Mouse (Mus musculus) spleen, adult 12 weeks (tissue): ENCODE data around the gene Tlr2.
"Not testable (repeated sequence)": the region's sequence is repeated elsewhere in the genome, so short reads cannot be mapped to it uniquely, and the experiment has no call there.

ENCODE experiments used
- DNase-seq: peaks from one replicate; pipeline ENCODE4 v3.0.0; 2022; ENCODE audit warnings: low spot score

The Tlr2 gene

GRCm38 (mm10) chr3:83841095-83841850 is at the start of gene Tlr2:
Tlr2 (minus strand) TSS chr3:83841767.
- peak; percentile 23 for DNase-seq

- DNase-seq: no peak
These were observed 43.6 kb upstream of the Tlr2 start for GRCm38 (mm10) chr3:83885163-83885562.

GRCm38 (mm10) chr3:83879261-83880050 is 37.9 kb upstream of the Tlr2 start:
- DNase-seq: not testable (repeated sequence)

GRCm38 (mm10) chr3:83878801-83879200 is 37.2 kb upstream of the Tlr2 start:
- DNase-seq: no peak

GRCm38 (mm10) chr3:83876299-83876698 is 34.7 kb upstream of the Tlr2 start:
- no peak for DNase-seq

- not testable (repeated sequence) for DNase-seq
These were observed 33.5 kb upstream of the Tlr2 start for GRCm38 (mm10) chr3:83875078-83875477.

- DNase-seq: not testable (repeated sequence)
These were observed 31.3 kb upstream of the Tlr2 start for GRCm38 (mm10) chr3:83872853-83873252.

- not testable (repeated sequence) for DNase-seq
These were observed 30.4 kb upstream of the Tlr2 start for GRCm38 (mm10) chr3:83871962-83872361.

- not testable (repeated sequence) for DNase-seq
These were observed 30.0 kb upstream of the Tlr2 start for GRCm38 (mm10) chr3:83871559-83871958.

GRCm38 (mm10) chr3:83869776-83870175 is 28.2 kb upstream of the Tlr2 start:
- DNase-seq: no peak

- not testable (repeated sequence) for DNase-seq
These were observed 25.5 kb upstream of the Tlr2 start for GRCm38 (mm10) chr3:83867026-83867425.

GRCm38 (mm10) chr3:83865216-83865615 is 23.6 kb upstream of the Tlr2 start:
- no peak for DNase-seq

GRCm38 (mm10) chr3:83864064-83864548 is 22.5 kb upstream of the Tlr2 start:
- no peak for DNase-seq

GRCm38 (mm10) chr3:83862956-83863355 is 21.4 kb upstream of the Tlr2 start:
- peak; percentile 22 for DNase-seq

GRCm38 (mm10) chr3:83859595-83859994 is 18.0 kb upstream of the Tlr2 start:
- no peak for DNase-seq

GRCm38 (mm10) chr3:83859071-83859470 is 17.5 kb upstream of the Tlr2 start:
- no peak for DNase-seq

- no peak for DNase-seq
These were observed 16.1 kb upstream of the Tlr2 start for GRCm38 (mm10) chr3:83857621-83858020.

GRCm38 (mm10) chr3:83855643-83856042 is 14.1 kb upstream of the Tlr2 start:
- no peak for DNase-seq

GRCm38 (mm10) chr3:83849341-83849740 is 7.8 kb upstream of the Tlr2 start:
- no peak for DNase-seq

- DNase-seq: no peak
These were observed 3.4 kb upstream of the Tlr2 start for GRCm38 (mm10) chr3:83844766-83845520.

- DNase-seq: no peak
These were observed 2.1 kb downstream of the Tlr2 start for GRCm38 (mm10) chr3:83839477-83839876.

- DNase-seq: no peak
These were observed 4.9 kb downstream of the Tlr2 start for GRCm38 (mm10) chr3:83836685-83837084.
